Mouse (Mus musculus) kidney, embryonic 15.5 days (tissue): Measurements from ENCODE around the gene Nell2. TPM values are rescaled to one million over a fixed set of nuclear protein-coding genes. Genes with fewer than 3 reads are reported as not detected.

ENCODE experiments used
- ATAC-seq: fragments of 200-750 bp; cut with Nextera tagmentation; replicated peaks from 2 replicates; pipeline ENCODE4 v1.8.0; 2017; ENCODE audit warnings: moderate TSS enrichment; ENCODE audit not compliant: low FRiP score
- H3K27ac ChIP-seq: fragments of 300-500 bp; sonication (generic); 2 replicates; pipeline ENCODE4 v1.5.1; 2015; ENCODE audit warnings: mild to moderate bottlenecking, inconsistent platforms
- H3K27me3 ChIP-seq: fragments of 300-500 bp; sonication (generic); 2 replicates; pipeline ENCODE4 v1.6.1; 2015; ENCODE audit warnings: inconsistent platforms
- H3K36me3 ChIP-seq: fragments of 300-500 bp; sonication (generic); 2 replicates; pipeline ENCODE4 v1.6.1; 2015; ENCODE audit warnings: inconsistent platforms
- H3K4me1 ChIP-seq: fragments of 300-500 bp; sonication (generic); 2 replicates; pipeline ENCODE4 v1.6.1; 2015; ENCODE audit warnings: inconsistent platforms
- H3K4me2 ChIP-seq: fragments of 300-500 bp; sonication (generic); 2 replicates; pipeline ENCODE4 v1.6.1; 2015; ENCODE audit warnings: moderate library complexity, mild to moderate bottlenecking, inconsistent platforms
- H3K4me3 ChIP-seq: fragments of 300-500 bp; sonication (generic); replicated peaks from 2 replicates; pipeline ENCODE4 v1.5.1; 2015; ENCODE audit warnings: mild to moderate bottlenecking, inconsistent platforms
- H3K9ac ChIP-seq: fragments of 300-500 bp; sonication (generic); 2 replicates; pipeline ENCODE4 v1.6.1; 2015; ENCODE audit warnings: mild to moderate bottlenecking, inconsistent platforms
- H3K9me3 ChIP-seq: fragments of 300-500 bp; sonication (generic); replicated peaks from 2 replicates; pipeline ENCODE4 v1.6.1; 2016; ENCODE audit warnings: inconsistent platforms
- WGBS: fragments of 180-500 bp; shearing (Covaris S2); methylation state at CpG from one replicate; pipeline ENCODE4 v1.1.7; 2015; ENCODE audit warnings: mixed read lengths; 5-methylcytosine and 5-hydroxymethylcytosine counted together
- polyA plus RNA-seq: library from polyadenylated mRNA; unstranded; fragments of >200 nt; fragmentation: Nextera tagmentation; extraction: Ambion mirVana; gene quantifications from 2 replicates; pipeline ENCODE4 v1.2.1, GENCODE M21; 2015

The Nell2 gene
- polyA plus RNA-seq, 1 experiment from 2014 or later: 12.3 TPM

GRCm38 (mm10) chr15:95193661-95194280, 334.6 kb downstream of the Nell2 start:
- Histone ChIP-seq H3K27me3 (no peaks in the 10 kb centered on the region), H3K27ac (no peak overlapping the region), H3K4me3 (no peak overlapping the region), H3K9ac (no peak overlapping the region), H3K36me3 (no peaks in the 10 kb centered on the region), H3K4me2 (no peak overlapping the region), H3K4me1 (no peaks in the 10 kb centered on the region), H3K9me3 (no peaks in the 10 kb centered on the region)
- ATAC-seq: no peak
- WGBS: 66% methylated on average over 9 of the region's 9 CpGs

DNA sequence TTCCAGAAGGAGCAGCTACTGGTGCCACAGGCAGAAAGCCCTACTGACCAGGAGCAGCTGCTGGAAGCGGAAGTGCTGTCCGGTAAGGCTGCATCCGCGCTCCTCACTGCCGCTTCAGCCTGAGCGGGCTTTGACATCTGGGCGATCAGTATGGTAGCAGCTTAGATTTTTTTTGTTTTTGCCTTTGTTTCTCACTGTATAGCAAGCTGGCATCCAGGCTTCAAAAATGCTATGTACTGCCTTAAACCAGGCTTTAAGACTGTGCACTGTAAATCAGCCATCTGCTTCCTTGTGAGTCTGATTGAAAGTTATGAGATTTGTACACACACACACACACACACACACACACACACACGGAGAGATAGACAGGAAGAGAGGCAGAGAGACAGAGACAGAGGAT, 335.4 kb downstream of the Nell2 start:
- H3K27me3 ChIP-seq: no peaks in the 10 kb centered on the region
- 80% methylated on average over 8 of the region's 8 CpGs for WGBS
- H3K27ac ChIP-seq: no peak overlapping the region
- H3K9ac ChIP-seq: no peak overlapping the region
- no peaks in the 10 kb centered on the region for H3K9me3 ChIP-seq
- no peaks in the 10 kb centered on the region for H3K36me3 ChIP-seq
- no peak overlapping the region for H3K4me3 ChIP-seq
- no peak overlapping the region for H3K4me2 ChIP-seq
- no peak for ATAC-seq
- H3K4me1 ChIP-seq: no peaks in the 10 kb centered on the region

- Histone ChIP-seq H3K9me3 (no peaks in the 10 kb centered on the region), H3K36me3 (no peaks in the 10 kb centered on the region), H3K27ac (no peak overlapping the region), H3K4me1 (0 out of 2 replicates have a peak, but pooled peaks cover 3% of the 10 kb centered on the region), H3K4me3 (no peak overlapping the region), H3K4me2 (peak overlapping the region; percentile 1; the same call in 1 of the 2 replicates), H3K27me3 (0 out of 2 replicates have a peak, but pooled peaks cover 7% of the 10 kb centered on the region), H3K9ac (no peak overlapping the region)
- 29% methylated on average over 10 of the region's 10 CpGs for WGBS
- no peak for ATAC-seq
Measured at GRCm38 (mm10) chr15:95186226-95186625, 342.1 kb downstream of the Nell2 start.

GRCm38 (mm10) chr15:95185419-95185818, 342.9 kb downstream of the Nell2 start:
- no peak overlapping the region for H3K4me2 ChIP-seq
- no peak overlapping the region for H3K4me3 ChIP-seq
- H3K27me3 ChIP-seq: 0 out of 2 replicates have a peak, but pooled peaks cover 7% of the 10 kb centered on the region
- 0 out of 2 replicates have a peak, but pooled peaks cover 3% of the 10 kb centered on the region for H3K4me1 ChIP-seq
- no peak overlapping the region for H3K27ac ChIP-seq
- 47% methylated on average over 9 of the region's 9 CpGs for WGBS
- H3K36me3 ChIP-seq: no peaks in the 10 kb centered on the region
- no peak for ATAC-seq
- H3K9me3 ChIP-seq: no peaks in the 10 kb centered on the region
- H3K9ac ChIP-seq: no peak overlapping the region

GRCm38 (mm10) chr15:95183450-95183849, 344.9 kb downstream of the Nell2 start:
- 0 out of 2 replicates have a peak, but pooled peaks cover 7% of the 10 kb centered on the region for H3K27me3 ChIP-seq
- WGBS: 59% methylated on average over 5 of the region's 5 CpGs
- no peak overlapping the region for H3K4me2 ChIP-seq
- no peak for ATAC-seq
- 0 out of 2 replicates have a peak, but pooled peaks cover 3% of the 10 kb centered on the region for H3K4me1 ChIP-seq
- H3K4me3 ChIP-seq: no peak overlapping the region
- H3K9ac ChIP-seq: no peak overlapping the region
- H3K9me3 ChIP-seq: no peaks in the 10 kb centered on the region
- no peaks in the 10 kb centered on the region for H3K36me3 ChIP-seq
- H3K27ac ChIP-seq: no peak overlapping the region

DNA sequence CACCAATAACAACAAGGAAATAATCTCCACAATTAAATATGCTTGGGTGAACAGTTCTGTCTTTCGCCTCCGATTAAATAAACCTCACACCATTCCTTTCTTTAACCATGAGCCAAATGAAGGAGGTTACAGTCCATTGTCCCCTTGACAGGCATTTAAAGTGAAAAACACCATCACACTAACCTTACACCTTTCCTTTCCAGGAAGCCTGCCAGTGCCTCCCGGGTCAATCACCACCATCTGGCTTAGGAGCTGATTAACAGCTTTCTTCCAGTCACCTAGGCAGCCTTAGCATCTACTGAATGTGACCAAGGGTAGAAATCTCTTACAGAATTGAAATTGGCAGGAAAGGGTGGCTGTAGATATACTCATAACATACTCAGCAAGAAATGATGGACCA, 371.5 kb downstream of the Nell2 start:
- no peak overlapping the region for H3K4me3 ChIP-seq
- H3K36me3 ChIP-seq: no peaks in the 10 kb centered on the region
- no peaks in the 10 kb centered on the region for H3K4me1 ChIP-seq
- no peak overlapping the region for H3K9ac ChIP-seq
- ATAC-seq: peak; percentile 62; the same call in 1 of the 2 replicates
- H3K27me3 ChIP-seq: no peaks in the 10 kb centered on the region
- H3K9me3 ChIP-seq: no peaks in the 10 kb centered on the region
- no peak overlapping the region for H3K27ac ChIP-seq
- H3K4me2 ChIP-seq: no peak overlapping the region
- WGBS: 13% methylated on average over 3 of the region's 3 CpGs

DNA sequence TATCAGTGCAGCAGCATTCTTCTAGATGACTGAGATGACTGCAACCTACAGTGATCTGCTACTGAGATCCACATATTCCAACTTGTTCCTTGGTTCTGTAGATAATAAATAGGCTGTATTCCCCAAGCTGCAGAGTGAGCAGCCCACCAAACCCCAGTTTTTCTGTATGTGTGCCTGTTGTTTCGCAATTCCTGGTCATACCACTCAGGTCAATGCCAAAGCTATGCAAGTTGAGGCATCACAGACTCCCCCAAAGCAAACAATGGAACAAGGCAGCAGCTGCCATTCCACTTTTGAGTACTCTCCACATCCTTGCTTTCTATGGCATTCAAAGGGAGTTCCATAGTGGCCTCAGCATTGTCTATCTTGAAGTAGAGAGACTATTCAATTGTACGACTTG, 383.2 kb downstream of the Nell2 start:
- H3K4me2 ChIP-seq: no peak overlapping the region
- no peaks in the 10 kb centered on the region for H3K27me3 ChIP-seq
- H3K4me1 ChIP-seq: no peaks in the 10 kb centered on the region
- no peaks in the 10 kb centered on the region for H3K9me3 ChIP-seq
- H3K9ac ChIP-seq: no peak overlapping the region
- no peak overlapping the region for H3K4me3 ChIP-seq
- H3K36me3 ChIP-seq: no peaks in the 10 kb centered on the region
- ATAC-seq: no peak
- WGBS: 91% methylated on average over 2 of the region's 2 CpGs
- H3K27ac ChIP-seq: no peak overlapping the region

- no peaks in the 10 kb centered on the region for H3K36me3 ChIP-seq
- H3K4me3 ChIP-seq: no peak overlapping the region
- H3K9ac ChIP-seq: no peak overlapping the region
- H3K9me3 ChIP-seq: no peaks in the 10 kb centered on the region
- no peaks in the 10 kb centered on the region for H3K4me1 ChIP-seq
- H3K27ac ChIP-seq: no peak overlapping the region
- no peak overlapping the region for H3K4me2 ChIP-seq
- H3K27me3 ChIP-seq: no peaks in the 10 kb centered on the region
- ATAC-seq: no peak
- 64% methylated on average over 2 of the region's 2 CpGs for WGBS
Measured at GRCm38 (mm10) chr15:95144131-95144530, 384.2 kb downstream of the Nell2 start.

DNA sequence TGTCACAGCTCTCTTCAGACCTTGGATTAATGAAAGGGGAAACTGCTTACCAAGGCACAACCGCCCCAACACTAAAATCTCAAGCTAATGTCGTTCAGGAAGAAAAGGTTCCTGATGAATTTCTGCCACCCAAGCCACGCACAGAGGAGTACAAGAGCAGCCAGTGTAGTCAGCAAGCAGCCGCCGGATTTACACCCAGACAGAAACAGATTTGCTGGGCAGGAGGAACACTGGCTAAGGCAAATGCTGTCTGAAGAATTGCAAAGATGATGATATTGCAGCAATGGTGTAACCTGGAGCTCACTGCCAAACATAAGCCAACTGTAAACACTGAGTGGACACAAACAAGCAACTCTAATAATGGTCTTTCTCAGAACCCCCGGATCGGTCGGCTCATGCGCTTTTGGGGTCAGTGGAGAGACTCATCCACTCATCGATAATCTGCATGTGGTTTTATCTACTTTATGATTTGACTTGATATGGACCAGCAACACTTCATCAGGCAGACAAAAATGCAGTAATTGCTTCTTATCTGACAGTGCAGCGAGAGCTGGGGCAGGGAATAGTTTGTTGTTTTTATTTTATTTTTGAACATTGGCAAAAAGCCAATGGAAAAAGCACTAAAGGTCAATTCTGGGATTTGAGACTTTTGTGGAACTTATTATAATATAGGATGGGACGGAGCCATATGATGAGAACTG, 389.5 kb downstream of the Nell2 start:
- no peaks in the 10 kb centered on the region for H3K27me3 ChIP-seq
- no peaks in the 10 kb centered on the region for H3K4me1 ChIP-seq
- no peak for ATAC-seq
- H3K27ac ChIP-seq: no peak overlapping the region
- no peaks in the 10 kb centered on the region for H3K9me3 ChIP-seq
- no peak overlapping the region for H3K9ac ChIP-seq
- WGBS: 61% methylated on average over 12 of the region's 12 CpGs
- H3K36me3 ChIP-seq: no peaks in the 10 kb centered on the region
- no peak overlapping the region for H3K4me2 ChIP-seq
- no peak overlapping the region for H3K4me3 ChIP-seq

- Histone ChIP-seq H3K27me3 (no peaks in the 10 kb centered on the region), H3K9me3 (no peaks in the 10 kb centered on the region), H3K9ac (no peak overlapping the region), H3K27ac (no peak overlapping the region), H3K4me3 (no peak overlapping the region), H3K36me3 (no peaks in the 10 kb centered on the region), H3K4me2 (no peak overlapping the region), H3K4me1 (no peaks in the 10 kb centered on the region)
- no peak for ATAC-seq
- 86% methylated on average over 10 of the region's 10 CpGs for WGBS
Measured at GRCm38 (mm10) chr15:95137018-95137810, 391.1 kb downstream of the Nell2 start.

GRCm38 (mm10) chr15:95135926-95136609, 392.3 kb downstream of the Nell2 start:
- no peaks in the 10 kb centered on the region for H3K9me3 ChIP-seq
- no peak for ATAC-seq

More at GRCm38 (mm10) chr15:95135926-95136609, 392.3 kb downstream of the Nell2 start:
- no peak overlapping the region for H3K4me3 ChIP-seq
- H3K36me3 ChIP-seq: no peaks in the 10 kb centered on the region
- H3K4me2 ChIP-seq: no peak overlapping the region
- H3K27ac ChIP-seq: no peak overlapping the region
- no peaks in the 10 kb centered on the region for H3K27me3 ChIP-seq
- H3K9ac ChIP-seq: no peak overlapping the region
- no peaks in the 10 kb centered on the region for H3K4me1 ChIP-seq
- WGBS: 90% methylated on average over 17 of the region's 17 CpGs
